Mouse (Mus musculus) midbrain, embryonic 12.5 days (tissue): Measurements from ENCODE around the gene Olfr975. TPM values are rescaled to one million over a fixed set of nuclear protein-coding genes. Genes with fewer than 3 reads are reported as not detected.
"Not testable (repeated sequence)": the region's sequence is repeated elsewhere in the genome, so short reads cannot be mapped to it uniquely, and the experiment has no call there.

ENCODE experiments used
- ATAC-seq: fragments of 200-750 bp; cut with Nextera tagmentation; 2 replicates; pipeline ENCODE4 v1.8.0; 2017; ENCODE audit warnings: low read depth, moderate TSS enrichment, moderate library complexity; ENCODE audit not compliant: low FRiP score
- H3K27ac ChIP-seq: fragments of 300-500 bp; sonication (generic); replicated peaks from 2 replicates; pipeline ENCODE4 v1.5.1; 2016; ENCODE audit warnings: mild to moderate bottlenecking
- H3K27me3 ChIP-seq: fragments of 300-500 bp; sonication (generic); 2 replicates; pipeline ENCODE4 v1.6.1; 2016; ENCODE audit warnings: mild to moderate bottlenecking
- H3K36me3 ChIP-seq: fragments of 300-500 bp; sonication (generic); 2 replicates; pipeline ENCODE4 v1.6.1; 2016
- H3K4me1 ChIP-seq: fragments of 300-500 bp; sonication (generic); 2 replicates; pipeline ENCODE4 v1.6.1; 2016
- H3K4me2 ChIP-seq: fragments of 300-500 bp; sonication (generic); replicated peaks from 2 replicates; pipeline ENCODE4 v1.6.1; 2016; ENCODE audit warnings: mild to moderate bottlenecking, moderate library complexity
- H3K4me3 ChIP-seq: fragments of 300-500 bp; sonication (generic); 2 replicates; pipeline ENCODE4 v1.5.1; 2016; ENCODE audit warnings: mild to moderate bottlenecking
- H3K9ac ChIP-seq: fragments of 300-500 bp; sonication (generic); replicated peaks from 2 replicates; pipeline ENCODE4 v1.6.1; 2016; ENCODE audit warnings: mild to moderate bottlenecking, moderate library complexity
- H3K9me3 ChIP-seq: fragments of 300-500 bp; sonication (generic); 2 replicates; pipeline ENCODE4 v1.6.1; 2016; ENCODE audit warnings: mild to moderate bottlenecking
- WGBS: fragments of 180-500 bp; shearing (Covaris S2); methylation state at CpG from one replicate; pipeline ENCODE4 v1.1.7; 2016; 5-methylcytosine and 5-hydroxymethylcytosine counted together
- polyA plus RNA-seq: library from polyadenylated mRNA; unstranded; fragments of >200 nt; fragmentation: Nextera tagmentation; extraction: Ambion mirVana; gene quantifications from 2 replicates; pipeline ENCODE4 v1.2.1, GENCODE M21; 2016

The Olfr975 gene
- polyA plus RNA-seq: not detected in 2 replicates

- Histone ChIP-seq H3K4me2 (no peak within 1 kb of the TSS), H3K27ac (no peak within 1 kb of the TSS), H3K4me1 (no peaks in the 10 kb centered on the region), H3K36me3 (no peaks in the 10 kb centered on the region), H3K27me3 (no peaks in the 10 kb centered on the region), H3K4me3 (no peak within 1 kb of the TSS), H3K9me3 (no peaks in the 10 kb centered on the region), H3K9ac (no peak within 1 kb of the TSS)
- WGBS: 59% methylated on average over 1 of the region's 1 CpGs
- no peak for ATAC-seq
These were observed at the start of gene Olfr975 for GRCm38 (mm10) chr9:39951946-39952345. Gene Olfr975, minus strand, starts transcription at chr9:39952046.

- Histone ChIP-seq H3K4me2 (no peak within 1 kb of the TSS), H3K4me3 (no peak within 1 kb of the TSS), H3K27ac (no peak within 1 kb of the TSS), H3K9ac (no peak within 1 kb of the TSS), H3K36me3 (no peaks in the 10 kb centered on the region), H3K27me3 (no peaks in the 10 kb centered on the region), H3K4me1 (no peaks in the 10 kb centered on the region), H3K9me3 (no peaks in the 10 kb centered on the region)
- no peak for ATAC-seq
- 86% methylated on average over 2 of the region's 2 CpGs for WGBS
These were observed 40.0 kb upstream of the Olfr975 start, which contains the start of gene Olfr978 for GRCm38 (mm10) chr9:39991813-39992212. Gene Olfr978, plus strand, starts transcription at chr9:39992113.

GRCm38 (mm10) chr9:39976581-39977145 lies 24.8 kb upstream of the Olfr975 start:
- not testable (repeated sequence) for H3K9ac ChIP-seq, H3K4me1 ChIP-seq, H3K27me3 ChIP-seq, H3K9me3 ChIP-seq, H3K27ac ChIP-seq, H3K4me3 ChIP-seq, H3K4me2 ChIP-seq, ATAC-seq, H3K36me3 ChIP-seq
- WGBS: 97% methylated on average over 1 of the region's 1 CpGs

GRCm38 (mm10) chr9:39961033-39961432 lies 9.2 kb upstream of the Olfr975 start, which contains the start of gene Olfr976:
Gene Olfr976, minus strand, starts transcription at chr9:39961133.
- ATAC-seq, H3K4me2 ChIP-seq, H3K27me3 ChIP-seq, H3K9me3 ChIP-seq, H3K27ac ChIP-seq, H3K4me3 ChIP-seq, H3K4me1 ChIP-seq, H3K36me3 ChIP-seq, H3K9ac ChIP-seq: not testable (repeated sequence)
- 86% methylated on average over 6 of the region's 9 CpGs for WGBS

- Histone ChIP-seq H3K27ac (no peak within 1 kb of the TSS), H3K4me1 (no peaks in the 10 kb centered on the region), H3K9me3 (no peaks in the 10 kb centered on the region), H3K27me3 (no peaks in the 10 kb centered on the region), H3K9ac (no peak within 1 kb of the TSS), H3K4me2 (no peak within 1 kb of the TSS), H3K4me3 (no peak within 1 kb of the TSS), H3K36me3 (no peaks in the 10 kb centered on the region)
- no peak for ATAC-seq
- 91% methylated on average over 1 of the region's 1 CpGs for WGBS
These were observed 14.6 kb downstream of the Olfr975 start, which contains the start of gene Olfr974 for GRCm38 (mm10) chr9:39937201-39937600. Gene Olfr974, plus strand, starts transcription at chr9:39937501.

GRCm38 (mm10) chr9:39928837-39929236 lies 23.0 kb downstream of the Olfr975 start:
- not testable (repeated sequence) for H3K27ac ChIP-seq, H3K36me3 ChIP-seq, H3K9me3 ChIP-seq, H3K4me2 ChIP-seq, H3K4me1 ChIP-seq, H3K4me3 ChIP-seq, ATAC-seq, H3K27me3 ChIP-seq, H3K9ac ChIP-seq
- 51% methylated on average over 1 of the region's 1 CpGs for WGBS

- H3K27ac ChIP-seq: not testable (repeated sequence)
- WGBS: no CpG with 5 or more reads among the region's 4 CpGs
- ATAC-seq: peak; percentile 88
These were observed 23.6 kb downstream of the Olfr975 start for GRCm38 (mm10) chr9:39927975-39928836.

GRCm38 (mm10) chr9:39909939-39910338 lies 41.9 kb downstream of the Olfr975 start:
- Histone ChIP-seq H3K27me3 (no peaks in the 10 kb centered on the region), H3K4me1 (no peaks in the 10 kb centered on the region), H3K4me2 (no peak overlapping the region), H3K4me3 (no peak overlapping the region), H3K9me3 (no peaks in the 10 kb centered on the region), H3K27ac (no peak overlapping the region), H3K36me3 (no peaks in the 10 kb centered on the region), H3K9ac (no peak overlapping the region)
- no peak for ATAC-seq
- WGBS: 92% methylated on average over 3 of the region's 3 CpGs

More at GRCm38 (mm10) chr9:39927975-39928836, 23.6 kb downstream of the Olfr975 start:
- H3K4me1 ChIP-seq, H3K4me3 ChIP-seq, H3K27me3 ChIP-seq, H3K4me2 ChIP-seq, H3K9me3 ChIP-seq, H3K36me3 ChIP-seq, H3K9ac ChIP-seq: not testable (repeated sequence)

- WGBS: 74% methylated on average over 2 of the region's 2 CpGs
These were observed 44.8 kb downstream of the Olfr975 start, which contains the start of gene Olfr229 for GRCm38 (mm10) chr9:39907036-39907435. Gene Olfr229, plus strand, starts transcription at chr9:39907336.

GRCm38 (mm10) chr9:39905106-39905505 lies 46.7 kb downstream of the Olfr975 start:
- Histone ChIP-seq H3K4me2 (no peak overlapping the region), H3K4me3 (no peak overlapping the region), H3K9me3 (no peaks in the 10 kb centered on the region), H3K27ac (no peak overlapping the region), H3K36me3 (no peaks in the 10 kb centered on the region), H3K27me3 (no peaks in the 10 kb centered on the region), H3K9ac (no peak overlapping the region), H3K4me1 (no peaks in the 10 kb centered on the region)
- ATAC-seq: no peak
- WGBS: 87% methylated on average over 6 of the region's 6 CpGs

More at GRCm38 (mm10) chr9:39907036-39907435, 44.8 kb downstream of the Olfr975 start, which contains the start of gene Olfr229:
- no peaks in the 10 kb centered on the region for H3K9me3 ChIP-seq
- no peak within 1 kb of the TSS for H3K9ac ChIP-seq
- H3K36me3 ChIP-seq: no peaks in the 10 kb centered on the region
- no peak within 1 kb of the TSS for H3K4me3 ChIP-seq
- H3K27me3 ChIP-seq: no peaks in the 10 kb centered on the region
- no peak within 1 kb of the TSS for H3K27ac ChIP-seq
- H3K4me2 ChIP-seq: no peak within 1 kb of the TSS
- H3K4me1 ChIP-seq: no peaks in the 10 kb centered on the region
- ATAC-seq: no peak
